In genomic region chr9:44406906-44407751, GRCm38 (mm10) we compare ENCODE assay signal across 8 mouse cellular contexts. TPM values are rescaled to one million over a fixed set of nuclear protein-coding genes. Genes with fewer than 3 reads are reported as not detected.
DNase-seq lines count a peak whose midpoint lies in the region; ATAC-seq lines count a peak whose summit lies in the region.

Gene Rps25, plus strand, starts transcription at chr9:44407139.
Gene Trappc4, minus strand, starts transcription at chr9:44407600.

- H3K4me2 ChIP-seq in hindbrain, embryonic 15.5 days: peak within 1 kb of the TSS; percentile 78

- H3K4me1 ChIP-seq in hindbrain, embryonic 15.5 days (replicated peaks): peaks cover 34% of the 10 kb centered on the region

- peak within 1 kb of the TSS; percentile 58 for H3K9ac ChIP-seq in hindbrain, embryonic 15.5 days

- under 1% methylated on average over 51 of the region's 51 CpGs for WGBS in hindbrain, embryonic 15.5 days

- peak within 1 kb of the TSS; percentile 96 for H3K27ac ChIP-seq in hindbrain, embryonic 15.5 days (replicated peaks)

- no peaks in the 10 kb centered on the region for H3K9me3 ChIP-seq in hindbrain, embryonic 15.5 days

- H3K36me3 ChIP-seq in hindbrain, embryonic 15.5 days: peaks cover 67% of the 10 kb centered on the region

- ATAC-seq in hindbrain, embryonic 15.5 days (ENCODE audit: low FRiP score, low read depth): peak; percentile 97

- H3K27me3 ChIP-seq in hindbrain, embryonic 15.5 days: no peaks in the 10 kb centered on the region

- DNase-seq in T-cell, adult 2 months (ENCODE audit: low spot score): peak; percentile 91
- DNase-seq in cerebellum, postnatal 36 days: peak; percentile 91 to 93
- peak; percentile 90 to 92 for DNase-seq in frontal cortex, postnatal 36 days (ENCODE audit: low spot score in 2 of 2)
- peak; percentile 86 for DNase-seq in left cerebral cortex, adult 11 months (ENCODE audit: low spot score)
- peak; percentile 93 to 94 for DNase-seq in lung, postnatal 4 days
- peak; percentile 95 for DNase-seq in retina, postnatal 7 days (ENCODE audit: low read depth, low spot score)
- DNase-seq in urinary bladder, adult 2 months (ENCODE audit: low spot score): peak; percentile 85

- H3K4me3 ChIP-seq in hindbrain, embryonic 15.5 days: peak within 1 kb of the TSS; percentile 90

RNA-seq across cellular contexts. Expression of gene Rps25, which starts in this region (rescaled TPM):
- 1,001 and 1,147 TPM in 2 replicates for polyA plus RNA-seq in hindbrain, embryonic 15.5 days (2015; fragmentation: Nextera tagmentation; extraction: Ambion mirVana)
- 1,336 and 1,393 TPM in 2 replicates for polyA plus RNA-seq in urinary bladder, adult 2 months (2012; rRNA removed)

RNA-seq across cellular contexts. Expression of gene Trappc4, which starts in this region (rescaled TPM):
- polyA plus RNA-seq in hindbrain, embryonic 15.5 days (2015; fragmentation: Nextera tagmentation; extraction: Ambion mirVana): 287 and 295 TPM in 2 replicates
- 55.6 and 68.6 TPM in 2 replicates for polyA plus RNA-seq in urinary bladder, adult 2 months (2012; rRNA removed)

Comparison
In these comparisons a context has a peak if more than half of its experiments do, and no peak if none do; other contexts are left out.
1. Peak in every context shown above with its lines: DNase-seq, ATAC-seq, H3K4me3 ChIP-seq and H3K27ac ChIP-seq.